Mouse (Mus musculus): Measurements from ENCODE around the gene Mypn.

DNA sequence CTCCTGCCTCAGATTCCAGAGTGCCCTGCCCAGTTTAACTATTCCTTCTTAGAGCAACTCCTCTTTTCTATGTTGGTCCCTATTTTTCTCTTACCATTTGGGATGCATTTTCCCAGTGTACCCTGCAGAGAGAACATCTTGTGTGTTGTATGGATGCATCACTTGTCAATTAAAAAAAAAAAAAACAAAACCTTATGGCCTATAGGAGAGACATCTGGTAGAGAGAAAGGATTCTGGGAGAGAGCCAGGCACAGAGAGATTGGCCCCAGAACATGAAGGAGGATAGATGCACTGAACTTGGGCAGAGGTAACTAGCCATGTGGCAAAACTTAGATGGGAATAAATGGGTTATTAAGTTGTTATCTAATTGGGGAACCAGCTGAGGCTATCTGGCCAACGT lies 22.6 kb downstream of the Mypn start:
- TF ChIP-seq CTCF (IDR thresholded peaks at IDR 0.05; ENCODE audit: low read depth, low read length) (no peak), POLR2A (IDR thresholded peaks at IDR 0.05; ENCODE audit: borderline replicate concordance, low read depth, low read length) (no peak)
